Mouse (Mus musculus) neural tube, embryonic 11.5 days (tissue): Measurements from ENCODE around the gene Kif27. TPM values are rescaled to one million over a fixed set of nuclear protein-coding genes. Genes with fewer than 3 reads are reported as not detected.

Experiments
- ATAC-seq: fragments of 200-750 bp; cut with Nextera tagmentation; 2 replicates; pipeline ENCODE4 v1.8.0; 2017; ENCODE audit warnings: moderate number of reproducible peaks, mild to moderate bottlenecking, moderate TSS enrichment, moderate library complexity; ENCODE audit not compliant: insufficient read depth, low FRiP score, low TSS enrichment
- DNase-seq: peaks from one replicate; pipeline ENCODE4 v3.0.0-alpha.2; 2015; ENCODE audit warnings: low spot score
- H3K27ac ChIP-seq: fragments of 300-500 bp; sonication (generic); 2 replicates; pipeline ENCODE4 v1.5.1; 2014; ENCODE audit warnings: low read depth, mild to moderate bottlenecking, low read length
- H3K27me3 ChIP-seq: fragments of 300-500 bp; sonication (generic); 2 replicates; pipeline ENCODE4 v1.6.1; 2014; ENCODE audit warnings: mild to moderate bottlenecking, low read length, mixed read lengths; ENCODE audit not compliant: control insufficient read depth, insufficient read depth
- H3K36me3 ChIP-seq: fragments of 300-500 bp; sonication (generic); 2 replicates; pipeline ENCODE4 v1.6.1; 2014; ENCODE audit warnings: mild to moderate bottlenecking, low read length, moderate library complexity, mixed read lengths; ENCODE audit not compliant: control insufficient read depth, insufficient read depth
- H3K4me1 ChIP-seq: fragments of 300-500 bp; sonication (generic); 2 replicates; pipeline ENCODE4 v1.6.1; 2014; ENCODE audit warnings: low read length, mixed read lengths; ENCODE audit not compliant: control insufficient read depth, insufficient read depth
- H3K4me2 ChIP-seq: fragments of 300-500 bp; sonication (generic); 2 replicates; pipeline ENCODE4 v1.6.1; 2014; ENCODE audit warnings: low read depth, mild to moderate bottlenecking, moderate library complexity
- H3K4me3 ChIP-seq: fragments of 300-500 bp; sonication (generic); 2 replicates; pipeline ENCODE4 v1.5.1; 2014; ENCODE audit warnings: low read depth, low read length
- H3K9ac ChIP-seq: fragments of 300-500 bp; sonication (generic); 2 replicates; pipeline ENCODE4 v1.6.1; 2014; ENCODE audit warnings: mild to moderate bottlenecking, low read length
- H3K9me3 ChIP-seq: fragments of 300-500 bp; sonication (generic); 2 replicates; pipeline ENCODE4 v1.6.1; 2016; ENCODE audit warnings: low read length; ENCODE audit not compliant: control insufficient read depth
- WGBS: fragments of 180-500 bp; shearing (Covaris S2); extraction: QIAGEN DNeasy Blood & Tissue Kit; methylation state at CpG from one replicate; pipeline ENCODE4 v1.1.7; 2014; 5-methylcytosine and 5-hydroxymethylcytosine counted together
- polyA plus RNA-seq: library from polyadenylated mRNA; unstranded; fragments of >200 nt; fragmentation: Nextera tagmentation; extraction: Ambion mirVana; gene quantifications from 2 replicates; pipeline ENCODE4 v1.2.1, GENCODE M21; 2014

The Kif27 gene
- polyA plus RNA-seq, 1 experiment from 2014 or later = 1.7 TPM

DNA sequence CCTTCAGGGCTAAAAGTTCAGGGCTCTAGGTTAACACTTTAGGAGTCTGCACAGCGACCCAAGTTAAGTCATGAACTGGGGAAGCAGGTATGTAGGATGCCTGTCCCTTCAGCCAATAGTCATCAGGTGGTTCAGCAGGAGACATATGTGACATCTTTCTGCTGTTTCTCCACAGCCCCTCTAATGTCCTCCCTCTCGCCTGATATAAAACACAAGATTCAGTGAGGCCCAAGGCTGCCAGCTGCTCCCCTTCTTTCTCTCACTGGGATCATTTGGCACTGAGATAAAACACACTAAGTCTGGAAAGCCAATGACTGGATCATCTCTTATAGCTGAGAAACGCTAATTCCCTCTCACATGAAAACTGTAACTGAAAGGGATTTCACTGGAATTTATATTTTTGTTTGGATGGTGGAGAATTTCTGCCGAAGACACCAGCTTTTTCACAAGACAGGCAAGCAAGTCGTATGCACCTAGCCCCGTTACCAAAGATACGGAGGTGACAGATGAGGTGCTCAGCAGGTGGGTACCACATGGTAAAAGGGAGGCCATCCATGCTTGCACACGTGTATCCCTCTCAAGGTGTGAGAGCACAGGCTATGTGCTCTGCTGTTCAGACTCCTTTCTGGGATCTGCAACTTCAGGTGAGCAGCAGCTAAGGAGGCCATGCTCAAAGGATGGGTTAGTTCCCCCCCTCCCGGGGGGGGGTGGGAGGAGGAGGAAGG, 56.3 kb downstream of the Kif27 start:
- no peaks in the 10 kb centered on the region for H3K4me1 ChIP-seq
- H3K27me3 ChIP-seq = no peaks in the 10 kb centered on the region
- H3K36me3 ChIP-seq = no peaks in the 10 kb centered on the region
- H3K4me3 ChIP-seq = no peak overlapping the region
- no peak overlapping the region for H3K4me2 ChIP-seq
- H3K27ac ChIP-seq = no peak overlapping the region
- H3K9me3 ChIP-seq = no peaks in the 10 kb centered on the region
- ATAC-seq (no peak), DNase-seq (no peak)
- WGBS = 73% methylated on average over 9 of the region's 9 CpGs
- H3K9ac ChIP-seq = no peak overlapping the region

DNA sequence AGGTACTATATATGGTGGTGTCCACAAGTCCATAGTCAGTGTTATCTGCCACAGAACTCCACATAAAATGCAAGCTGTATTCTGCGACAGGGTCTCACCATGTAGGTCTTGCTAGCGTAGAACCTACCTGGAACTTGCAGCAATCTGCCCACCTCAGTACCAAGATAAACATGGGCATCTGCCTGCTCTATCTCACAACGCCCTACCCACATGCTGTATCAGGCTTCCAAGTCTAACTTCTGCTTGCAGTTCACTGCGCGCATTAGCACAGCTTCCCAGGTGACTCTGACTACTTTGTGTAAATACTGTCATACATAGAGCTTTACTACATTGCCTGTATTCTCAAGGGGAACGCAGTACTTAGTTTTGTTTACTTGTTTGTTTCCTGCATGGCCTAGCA, 57.0 kb downstream of the Kif27 start:
- no peak overlapping the region for H3K4me2 ChIP-seq
- WGBS = 92% methylated on average over 6 of the region's 6 CpGs
- DNase-seq (no peak), ATAC-seq (no peak)
- H3K4me1 ChIP-seq = no peaks in the 10 kb centered on the region
- no peaks in the 10 kb centered on the region for H3K9me3 ChIP-seq
- H3K9ac ChIP-seq = no peak overlapping the region
- no peaks in the 10 kb centered on the region for H3K36me3 ChIP-seq
- H3K27ac ChIP-seq = no peak overlapping the region
- H3K4me3 ChIP-seq = no peak overlapping the region
- H3K27me3 ChIP-seq = no peaks in the 10 kb centered on the region

DNA sequence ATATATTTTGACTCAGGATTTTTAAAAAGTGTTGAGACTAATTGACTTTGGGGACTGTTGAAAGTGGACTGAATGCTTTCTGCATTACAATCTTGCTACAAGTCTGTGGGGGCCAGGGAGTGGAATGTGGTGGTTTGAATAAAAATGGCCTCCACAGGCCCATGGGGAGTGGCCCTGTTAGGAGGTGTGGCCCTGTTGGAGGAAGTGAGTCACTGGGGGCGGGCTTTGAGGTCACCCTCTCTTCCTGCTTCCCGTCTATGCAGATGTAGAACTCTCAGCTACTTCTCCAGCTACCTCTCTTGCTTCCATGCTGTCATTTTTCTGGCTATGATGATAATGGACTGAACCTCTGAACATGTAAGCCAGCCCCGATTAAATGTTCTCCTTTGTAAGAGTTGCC, 60.2 kb downstream of the Kif27 start:
- Histone ChIP-seq H3K4me3 (no peak overlapping the region), H3K9ac (no peak overlapping the region), H3K9me3 (no peaks in the 10 kb centered on the region), H3K36me3 (no peaks in the 10 kb centered on the region), H3K27me3 (no peaks in the 10 kb centered on the region), H3K4me1 (no peaks in the 10 kb centered on the region), H3K4me2 (no peak overlapping the region), H3K27ac (no peak overlapping the region)
- whole genome bisulfite sequencing = 87% methylated on average over 3 of the region's 3 CpGs
- no peak for DNase-seq
- ATAC-seq = no peak

DNA sequence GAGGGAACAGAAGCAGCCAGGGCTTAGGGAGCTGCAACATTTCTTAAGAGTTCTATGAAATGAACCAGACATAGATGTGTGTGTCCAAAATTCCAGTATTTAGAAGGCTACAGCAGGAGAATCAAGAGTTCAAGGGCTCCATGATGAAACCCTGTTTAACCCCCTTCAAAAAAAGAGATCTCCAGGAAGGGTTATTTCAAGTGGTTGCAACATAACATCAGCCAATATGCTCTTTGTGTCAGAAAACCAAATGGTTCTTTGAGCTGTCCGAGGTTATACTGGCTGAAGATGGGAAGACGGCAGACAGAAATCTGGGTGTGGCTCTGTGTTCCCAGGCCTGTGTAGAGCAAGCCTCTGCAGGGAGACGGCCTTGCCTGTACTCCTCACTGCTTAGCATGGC, 63.3 kb downstream of the Kif27 start:
- no peak overlapping the region for H3K9ac ChIP-seq
- H3K4me3 ChIP-seq = no peak overlapping the region
- no peaks in the 10 kb centered on the region for H3K9me3 ChIP-seq
- no peaks in the 10 kb centered on the region for H3K36me3 ChIP-seq
- WGBS = 76% methylated on average over 3 of the region's 3 CpGs
- DNase-seq (no peak), ATAC-seq (no peak)
- H3K4me1 ChIP-seq = peaks cover 5% of the 10 kb centered on the region
- H3K27ac ChIP-seq = no peak overlapping the region
- H3K4me2 ChIP-seq = no peak overlapping the region
- H3K27me3 ChIP-seq = no peaks in the 10 kb centered on the region

DNA sequence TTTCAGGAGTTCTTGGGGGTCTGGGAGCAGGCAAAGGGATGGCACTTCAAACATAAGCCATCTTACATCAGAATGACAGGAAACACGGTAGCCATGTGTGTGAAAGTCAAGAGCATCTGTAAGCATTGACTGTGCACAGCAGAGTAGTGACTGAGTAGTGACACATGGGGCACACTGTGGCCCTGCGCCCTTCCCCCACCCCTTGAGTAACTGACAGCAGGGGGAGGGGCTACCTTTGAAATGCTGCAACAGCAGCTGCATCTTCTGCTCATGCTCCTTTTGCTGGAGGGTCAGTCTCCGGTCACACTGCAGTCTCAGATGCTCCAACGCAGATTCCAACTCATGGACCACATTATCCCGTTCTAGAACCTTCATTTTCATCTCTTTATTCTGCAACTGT, 66.1 kb downstream of the Kif27 start:
- Histone ChIP-seq H3K4me1 (peaks cover 5% of the 10 kb centered on the region), H3K4me3 (no peak overlapping the region), H3K4me2 (no peak overlapping the region), H3K9ac (no peak overlapping the region), H3K36me3 (no peaks in the 10 kb centered on the region), H3K9me3 (no peaks in the 10 kb centered on the region), H3K27ac (no peak overlapping the region), H3K27me3 (no peaks in the 10 kb centered on the region)
- DNase-seq (peak; percentile 79), ATAC-seq (peak; percentile 75)
- WGBS = 9% methylated on average over 5 of the region's 5 CpGs

DNA sequence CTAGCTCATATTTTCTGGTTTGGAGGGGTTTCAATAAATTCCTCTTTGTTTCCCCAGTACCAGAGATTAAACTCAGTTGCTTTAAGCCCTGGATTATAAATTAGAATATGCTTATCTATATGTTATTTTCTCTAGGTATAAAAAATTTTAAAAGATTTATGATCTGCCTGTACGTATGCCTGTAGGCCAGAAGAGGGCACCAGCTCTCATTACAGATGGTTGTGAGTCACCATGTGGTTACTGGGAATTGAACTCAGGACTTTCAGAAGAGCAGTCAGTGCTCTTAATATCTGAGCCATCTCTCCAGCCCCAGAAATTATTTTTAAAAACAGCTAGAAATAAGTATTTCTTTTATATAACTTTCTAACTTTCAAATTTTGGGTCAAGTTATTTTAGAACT, 69.6 kb downstream of the Kif27 start:
- Histone ChIP-seq H3K36me3 (no peaks in the 10 kb centered on the region), H3K4me3 (no peak overlapping the region), H3K27ac (no peak overlapping the region), H3K27me3 (no peaks in the 10 kb centered on the region), H3K4me2 (no peak overlapping the region), H3K9me3 (no peaks in the 10 kb centered on the region), H3K9ac (no peak overlapping the region), H3K4me1 (peaks cover 5% of the 10 kb centered on the region)
- WGBS = 75% methylated on average over 1 of the region's 1 CpGs
- ATAC-seq (no peak), DNase-seq (no peak)

DNA sequence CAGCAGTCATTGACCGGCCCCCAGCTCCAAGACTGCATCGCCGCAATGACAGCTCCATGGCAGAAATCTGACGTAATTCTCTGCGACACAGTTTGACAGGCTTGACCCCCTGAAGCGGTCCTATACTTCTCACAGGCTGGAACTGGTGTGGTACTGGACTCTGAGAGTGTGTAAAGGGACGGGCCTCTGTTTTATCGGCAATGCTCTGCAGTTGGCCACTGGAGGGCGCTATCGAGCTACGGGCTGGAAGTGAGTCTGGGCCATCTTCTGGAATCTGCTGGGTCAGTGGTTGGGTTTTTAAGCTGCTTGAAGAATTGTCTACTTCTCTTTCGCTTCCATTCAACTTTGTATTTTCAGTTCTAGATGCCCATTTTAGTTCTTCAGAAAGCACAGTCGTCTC, 71.1 kb downstream of the Kif27 start:
- H3K36me3 ChIP-seq = no peaks in the 10 kb centered on the region
- WGBS = 18% methylated on average over 13 of the region's 13 CpGs
- ATAC-seq (peak; percentile 63), DNase-seq (peak; percentile 85)
- H3K27me3 ChIP-seq = no peaks in the 10 kb centered on the region
- H3K4me2 ChIP-seq = no peak overlapping the region
- no peak overlapping the region for H3K9ac ChIP-seq
- no peak overlapping the region for H3K27ac ChIP-seq
- H3K9me3 ChIP-seq = no peaks in the 10 kb centered on the region
- peaks cover 3% of the 10 kb centered on the region for H3K4me1 ChIP-seq
- no peak overlapping the region for H3K4me3 ChIP-seq

DNA sequence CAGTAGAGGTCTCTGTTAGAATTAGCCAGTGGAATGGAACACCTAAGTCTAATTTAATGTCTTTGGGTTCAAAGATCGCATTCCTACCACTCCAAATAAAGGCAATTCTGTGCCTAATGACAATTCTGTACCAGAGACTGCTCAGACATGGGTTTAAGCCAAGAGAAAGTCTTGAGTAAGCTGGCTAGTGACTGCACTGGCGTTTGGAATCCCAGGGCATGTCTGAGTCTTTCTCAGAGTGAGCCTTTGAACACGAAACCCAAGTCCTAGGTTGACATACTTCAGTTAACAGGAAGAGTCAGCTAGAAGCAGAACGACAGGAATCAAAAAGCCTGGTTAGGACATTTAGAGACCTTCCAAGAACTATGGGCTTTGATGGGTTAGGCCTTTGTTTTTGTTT, 75.5 kb downstream of the Kif27 start:
- Histone ChIP-seq H3K9ac (no peak overlapping the region), H3K4me1 (no peaks in the 10 kb centered on the region), H3K27me3 (no peaks in the 10 kb centered on the region), H3K36me3 (no peaks in the 10 kb centered on the region), H3K9me3 (no peaks in the 10 kb centered on the region), H3K4me3 (no peak overlapping the region), H3K27ac (no peak overlapping the region), H3K4me2 (no peak overlapping the region)
- ATAC-seq = no peak
- no peak for DNase-seq
- 79% methylated on average over 4 of the region's 4 CpGs for WGBS

DNA sequence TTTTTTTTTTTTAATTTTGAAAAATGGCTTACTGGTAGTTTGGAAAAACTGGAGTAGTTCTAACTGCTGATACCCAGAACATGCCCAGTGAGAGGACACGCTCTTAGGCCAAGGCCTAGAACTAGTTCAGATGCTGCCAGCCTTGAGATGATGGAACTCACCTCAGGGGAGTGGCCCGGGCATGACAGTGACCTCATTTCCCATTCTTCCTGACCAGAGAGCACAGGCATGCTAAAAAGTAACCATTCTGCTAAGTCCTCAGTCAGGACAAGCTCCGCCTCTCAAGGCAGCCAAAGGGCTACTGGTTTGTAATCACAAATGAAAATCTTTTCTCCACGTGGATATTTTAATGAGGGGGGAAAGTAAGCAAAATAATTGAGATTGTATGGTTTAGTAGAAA, 77.0 kb downstream of the Kif27 start:
- no peak overlapping the region for H3K27ac ChIP-seq
- no peak overlapping the region for H3K4me2 ChIP-seq
- no peaks in the 10 kb centered on the region for H3K4me1 ChIP-seq
- H3K9ac ChIP-seq = no peak overlapping the region
- H3K4me3 ChIP-seq = no peak overlapping the region
- H3K27me3 ChIP-seq = no peaks in the 10 kb centered on the region
- no peaks in the 10 kb centered on the region for H3K36me3 ChIP-seq
- WGBS = 68% methylated on average over 4 of the region's 4 CpGs
- ATAC-seq (no peak), DNase-seq (no peak)
- H3K9me3 ChIP-seq = no peaks in the 10 kb centered on the region
